Mouse (Mus musculus): ENCODE results near the gene Bdkrb2. TPM values are rescaled to one million over a fixed set of nuclear protein-coding genes. Genes with fewer than 3 reads are reported as not detected.

Gene Bdkrb2
- 0.08 TPM in 1 of 2 replicates, not detected in the other for polyA plus RNA-seq (2012; ENCODE audit: low replicate concordance)

GRCm38 (mm10) chr12:105562936-105563680, at the start of gene Bdkrb2:
Gene Bdkrb2, plus strand, starts transcription at chr12:105563226.

GRCm38 (mm10) chr12:105602581-105603210, 39.7 kb downstream of the Bdkrb2 start, which contains the start of gene Bdkrb1:
Gene Bdkrb1, plus strand, starts transcription at chr12:105603085.

Other genes with a start within 250 kb of the Bdkrb2 start
- not detected in 2 replicates for gene Tunar, start 229.4 kb upstream of the Bdkrb2 start, polyA plus RNA-seq (2012; ENCODE audit: low replicate concordance)
- 0.13 and 0.23 TPM in 2 replicates for gene D430019H16Rik, start 109.4 kb upstream of the Bdkrb2 start, polyA plus RNA-seq (2012; ENCODE audit: low replicate concordance)
- not detected in 2 replicates for gene Bdkrb1, start 39.9 kb downstream of the Bdkrb2 start, polyA plus RNA-seq (2012; ENCODE audit: low replicate concordance)
- 1.4 and 2.5 TPM in 2 replicates for gene Gskip, start 121.6 kb downstream of the Bdkrb2 start, polyA plus RNA-seq (2012; ENCODE audit: low replicate concordance)
- 11.3 and 18.0 TPM in 2 replicates for gene Atg2b, start 122.0 kb downstream of the Bdkrb2 start, polyA plus RNA-seq (2012; ENCODE audit: low replicate concordance)
- not detected in 2 replicates for gene Ak7, start 142.8 kb downstream of the Bdkrb2 start, polyA plus RNA-seq (2012; ENCODE audit: low replicate concordance)
- gene Papola, start 221.5 kb downstream of the Bdkrb2 start, polyA plus RNA-seq (2012; ENCODE audit: low replicate concordance) = 213 and 413 TPM in 2 replicates